Mouse (Mus musculus) lung, adult 2 months (tissue): ENCODE results near the gene Zkscan6.

ENCODE experiments used
- CTCF ChIP-seq: fragments of 200-500 bp; IDR thresholded peaks from 2 replicates; pipeline ENCODE4 v1.5.1; 2011; ENCODE audit warnings: mild to moderate bottlenecking, low read length, control low read depth; ENCODE audit not compliant: insufficient read depth
- POLR2A ChIP-seq: fragments of 200-500 bp; IDR thresholded peaks from 2 replicates; pipeline ENCODE4 v1.6.1; 2011; ENCODE audit warnings: low read depth, mild to moderate bottlenecking, control low read depth, low read length, borderline replicate concordance; ENCODE audit errors: extremely low read depth

DNA sequence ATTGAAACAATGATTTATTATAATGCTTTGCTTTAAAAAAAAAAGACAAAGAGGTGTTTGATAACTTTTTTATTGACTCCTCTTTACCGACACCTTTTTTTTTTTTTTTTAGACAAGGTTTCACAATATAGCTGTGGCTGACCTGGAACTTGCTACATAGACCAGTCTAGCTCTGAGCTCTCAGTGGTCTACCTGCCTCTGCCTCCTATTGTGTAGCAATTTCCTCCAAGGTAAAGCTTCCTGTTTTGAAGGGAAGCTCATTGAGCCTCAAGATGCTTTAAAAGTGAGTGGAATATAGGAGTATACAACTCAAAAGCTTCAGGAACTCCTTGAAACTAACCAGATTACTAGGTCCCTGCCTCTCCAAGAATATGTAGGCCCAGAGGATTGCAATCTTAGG, 11.1 kb upstream of the Zkscan6 start:
- TF ChIP-seq CTCF (no peak), POLR2A (no peak)
